Mouse (Mus musculus) ES-CJ7 (cell line): ENCODE data around the gene Gm128.

Experiments
- DNase-seq: peaks from one replicate; pipeline ENCODE4 v3.0.0; 2011; ENCODE audit warnings: low read depth, low spot score

Gm128 gene

DNA sequence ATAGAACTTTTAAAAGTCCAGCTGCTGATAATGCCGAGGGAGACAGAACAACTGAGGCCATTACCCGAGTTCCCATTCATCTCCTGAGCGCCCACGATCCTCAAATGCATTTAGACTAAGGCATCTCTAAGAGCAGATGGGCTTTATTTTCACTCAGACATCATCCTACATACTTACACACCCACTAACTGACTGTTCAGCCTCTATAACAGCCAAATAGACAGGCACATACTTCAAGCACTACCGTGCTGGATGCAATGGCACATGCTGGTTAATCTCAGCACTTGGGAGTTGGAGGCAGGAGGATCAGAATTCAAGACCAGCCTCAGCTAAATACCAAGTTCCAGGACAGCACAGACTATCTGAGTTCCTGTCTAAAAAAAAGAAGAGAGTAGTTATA is 28.4 kb upstream of the Gm128 start:
- no peak for DNase-seq

DNA sequence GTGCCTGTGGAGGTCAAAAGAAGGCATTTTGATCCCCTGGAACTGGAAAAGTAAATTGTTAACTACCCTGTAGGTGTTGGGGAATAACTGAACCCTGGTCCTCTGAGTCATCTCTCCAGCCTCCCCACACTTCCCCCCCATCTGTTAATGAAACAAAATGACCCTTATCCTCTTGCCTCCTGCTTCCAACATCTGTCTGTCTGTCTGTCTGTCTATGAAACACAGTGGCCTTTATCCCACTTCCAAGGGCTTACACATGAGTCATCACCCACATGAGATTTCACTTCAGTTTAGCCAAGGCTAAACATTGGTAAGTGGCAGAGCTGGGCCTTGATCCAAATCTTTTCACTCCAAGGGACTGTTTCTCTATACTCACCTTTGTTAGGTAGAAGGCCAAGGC is 26.5 kb upstream of the Gm128 start:
- DNase-seq: no peak

DNA sequence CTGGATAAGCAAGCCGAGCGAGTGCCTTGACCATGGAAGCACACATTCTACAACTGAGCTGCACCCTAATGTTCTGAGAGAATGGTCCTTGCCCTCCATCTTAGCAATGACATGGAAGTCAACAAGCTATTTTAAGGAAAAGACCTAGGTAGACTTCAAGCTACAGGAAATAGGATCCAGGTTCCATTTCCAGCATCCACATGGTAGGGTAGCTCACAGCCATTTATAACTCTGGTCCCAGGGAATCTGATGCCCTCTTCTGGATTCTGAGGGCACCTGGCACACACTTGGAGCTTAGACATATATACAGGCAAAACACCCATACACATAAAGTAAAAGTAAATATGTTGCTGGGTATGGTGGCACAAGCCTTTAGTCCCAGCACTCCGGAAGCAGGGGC is 24.7 kb upstream of the Gm128 start:
- DNase-seq: no peak

DNA sequence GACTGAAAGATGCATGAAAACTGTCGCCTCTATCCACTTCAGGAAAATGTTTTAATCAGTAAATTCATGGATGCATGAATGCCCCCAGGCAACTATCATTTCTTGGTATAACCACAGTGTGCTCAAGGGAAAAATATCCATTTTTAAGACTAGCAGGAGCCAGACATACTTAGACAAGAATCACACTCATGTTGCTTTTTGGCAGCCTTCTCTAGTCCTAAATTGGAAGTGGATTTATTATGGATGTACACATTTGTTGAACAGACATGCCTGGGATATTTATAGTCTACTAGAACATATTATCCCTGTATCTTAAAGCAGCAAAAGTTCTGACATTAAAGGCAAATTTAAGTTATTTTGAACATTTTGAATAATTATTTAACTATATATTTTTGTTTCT is 23.3 kb upstream of the Gm128 start:
- no peak for DNase-seq

DNA sequence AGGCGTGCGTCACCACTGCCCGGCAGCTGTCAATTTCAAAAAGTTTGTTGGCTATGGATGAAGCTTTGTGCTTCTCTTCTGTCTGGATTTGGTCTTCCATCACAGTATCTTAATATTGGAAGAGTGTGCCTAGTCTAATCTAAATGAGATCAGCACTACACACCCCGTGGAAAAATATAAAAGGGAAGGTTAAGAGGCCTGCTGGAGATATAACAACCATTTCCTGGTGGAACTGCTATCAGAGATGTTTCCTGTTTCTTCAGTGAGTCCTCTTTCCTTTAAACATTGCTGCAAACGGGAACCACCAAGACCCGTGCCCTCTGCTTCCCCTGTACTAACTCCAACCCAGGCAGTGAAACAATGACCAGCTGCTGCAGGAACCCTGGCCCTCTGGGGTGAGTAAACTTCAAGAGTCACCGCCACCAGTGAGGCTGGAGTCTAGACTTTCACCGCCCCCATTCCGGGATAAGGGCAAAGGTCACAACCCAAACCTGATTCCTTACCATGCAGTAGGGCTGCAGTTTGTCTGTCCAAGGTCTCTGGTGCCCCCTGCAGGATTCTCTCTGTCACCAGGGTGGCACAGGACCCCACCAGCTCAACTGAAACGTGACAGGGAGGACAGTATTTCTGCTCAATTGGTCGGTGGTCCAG is 21.8 kb upstream of the Gm128 start:
- DNase-seq: peak; percentile 86

DNA sequence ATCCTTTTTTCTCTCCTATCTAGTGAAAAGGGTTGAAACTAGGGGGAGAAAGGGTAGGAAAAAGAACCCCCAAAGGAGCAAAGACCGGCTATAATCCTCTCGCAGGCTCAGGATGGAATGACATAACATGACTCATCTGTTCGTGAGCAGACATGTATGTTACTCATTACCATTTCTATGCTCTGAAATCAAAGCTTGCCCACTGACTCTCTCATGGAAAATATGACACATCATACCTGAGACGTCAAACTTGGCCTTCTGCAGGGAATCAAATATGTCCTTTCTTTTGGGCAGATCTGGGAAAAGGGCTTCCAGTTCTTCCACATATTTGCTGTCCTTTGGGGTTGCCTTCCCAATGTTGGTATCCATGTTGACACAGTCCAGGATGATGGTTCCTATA is 20.6 kb upstream of the Gm128 start:
- no peak for DNase-seq

DNA sequence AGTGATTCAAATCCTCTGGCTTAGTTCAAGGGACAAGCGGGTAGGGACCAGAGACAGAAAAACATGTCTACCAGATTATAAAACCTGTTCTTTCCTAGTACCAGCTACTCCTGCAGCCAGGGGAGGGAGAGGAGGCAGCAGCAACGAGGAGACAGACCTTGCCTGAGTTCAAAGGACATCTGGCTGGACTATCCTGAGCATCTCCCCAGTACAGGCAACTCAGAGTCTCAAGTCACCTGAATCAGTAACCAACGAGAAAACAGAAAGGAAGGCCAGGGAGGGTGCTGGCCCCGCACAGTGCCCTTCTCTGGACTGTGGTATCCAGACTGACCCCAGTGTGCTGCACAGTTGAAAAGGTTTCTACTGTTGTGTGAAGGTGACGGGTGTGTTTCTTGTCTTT is 15.5 kb upstream of the Gm128 start:
- no peak for DNase-seq

DNA sequence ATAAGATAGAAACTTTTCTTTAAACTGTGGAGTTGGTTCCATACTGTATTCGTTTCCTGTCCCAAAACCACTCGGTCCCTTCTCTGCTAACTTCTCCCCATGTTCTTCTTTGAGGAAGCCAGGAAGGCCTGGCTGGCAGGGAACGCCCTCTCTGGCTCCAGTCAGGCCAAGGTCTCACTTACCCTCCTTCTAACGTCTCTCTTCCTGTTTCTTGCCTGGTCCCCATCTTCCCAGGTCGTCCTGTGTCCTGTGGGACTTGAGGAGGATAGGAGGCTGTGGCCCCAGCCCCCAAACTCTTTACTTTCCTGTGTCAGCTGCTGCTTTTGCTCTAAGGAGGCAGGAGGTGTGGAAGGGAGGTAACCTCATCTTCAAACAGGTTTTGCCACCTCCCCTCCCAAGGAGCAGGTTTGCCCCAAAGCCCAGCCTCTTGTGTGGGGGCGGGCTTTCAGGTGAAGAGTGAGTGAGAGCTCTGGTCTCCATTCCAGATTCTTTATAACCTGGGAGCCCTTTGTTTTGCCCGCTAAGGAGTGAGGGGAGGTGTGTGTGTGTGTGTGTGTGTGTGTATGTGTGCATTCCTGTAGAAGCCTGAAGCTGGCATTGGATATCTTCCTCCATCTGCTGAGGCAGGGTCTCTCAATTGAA is 9.5 kb upstream of the Gm128 start, which contains the start of gene Bnipl:
TSS of gene Bnipl (minus strand) at position 411 of the 642 bp plus-strand sequence.
- DNase-seq: no peak

DNA sequence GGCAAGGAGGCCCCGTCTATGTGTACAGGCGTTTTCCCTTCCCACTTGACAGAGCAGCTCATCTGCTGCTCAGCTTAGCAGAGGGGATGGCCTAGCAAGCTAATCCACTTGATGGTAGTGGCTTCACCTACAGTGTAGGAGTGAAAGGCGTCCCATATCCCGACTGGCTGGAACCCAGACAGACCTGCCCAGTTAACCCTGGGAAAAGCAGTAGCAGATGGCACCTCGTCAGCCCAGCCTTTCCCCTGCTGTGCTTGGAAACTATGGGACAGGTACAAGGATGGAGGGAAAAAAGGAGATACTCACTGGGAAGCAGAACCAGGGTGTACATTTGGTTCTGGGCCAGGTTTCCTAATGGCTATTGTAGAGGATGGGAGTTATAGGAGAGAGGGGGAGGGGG is 9.0 kb upstream of the Gm128 start:
- DNase-seq: no peak

DNA sequence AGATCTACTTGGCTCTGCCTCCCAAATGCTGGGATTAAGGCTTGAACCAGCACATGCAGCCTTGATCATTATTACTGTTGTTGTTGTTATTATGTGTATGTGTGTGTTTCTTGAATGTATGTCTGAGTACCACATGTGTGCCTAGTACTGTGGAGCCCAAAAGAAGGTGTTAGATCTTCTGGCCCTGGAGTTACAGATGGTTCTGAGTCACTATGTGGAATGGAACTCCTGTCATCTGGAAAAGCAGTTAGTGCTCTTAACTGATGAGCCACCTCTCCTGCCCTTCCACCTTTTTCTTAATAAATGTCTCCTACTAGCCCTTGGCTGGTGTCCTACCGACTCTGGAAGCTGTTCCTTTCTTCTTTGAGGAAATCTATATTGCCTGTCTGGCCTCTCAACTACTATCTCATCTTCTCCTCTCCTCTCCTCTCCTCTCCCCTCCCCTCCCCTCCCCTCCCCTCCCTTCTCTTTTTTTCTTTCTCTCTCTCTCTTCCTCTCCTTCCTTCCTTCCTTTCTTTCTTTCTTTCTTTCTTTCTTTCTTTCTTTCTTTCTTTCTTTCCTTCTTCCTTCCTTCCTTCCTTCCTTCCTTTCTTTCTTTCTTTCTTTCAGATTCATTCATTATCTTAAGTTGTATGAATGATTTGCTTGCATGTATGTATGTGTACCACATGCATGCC is 6.4 kb upstream of the Gm128 start:
- DNase-seq: no peak

DNA sequence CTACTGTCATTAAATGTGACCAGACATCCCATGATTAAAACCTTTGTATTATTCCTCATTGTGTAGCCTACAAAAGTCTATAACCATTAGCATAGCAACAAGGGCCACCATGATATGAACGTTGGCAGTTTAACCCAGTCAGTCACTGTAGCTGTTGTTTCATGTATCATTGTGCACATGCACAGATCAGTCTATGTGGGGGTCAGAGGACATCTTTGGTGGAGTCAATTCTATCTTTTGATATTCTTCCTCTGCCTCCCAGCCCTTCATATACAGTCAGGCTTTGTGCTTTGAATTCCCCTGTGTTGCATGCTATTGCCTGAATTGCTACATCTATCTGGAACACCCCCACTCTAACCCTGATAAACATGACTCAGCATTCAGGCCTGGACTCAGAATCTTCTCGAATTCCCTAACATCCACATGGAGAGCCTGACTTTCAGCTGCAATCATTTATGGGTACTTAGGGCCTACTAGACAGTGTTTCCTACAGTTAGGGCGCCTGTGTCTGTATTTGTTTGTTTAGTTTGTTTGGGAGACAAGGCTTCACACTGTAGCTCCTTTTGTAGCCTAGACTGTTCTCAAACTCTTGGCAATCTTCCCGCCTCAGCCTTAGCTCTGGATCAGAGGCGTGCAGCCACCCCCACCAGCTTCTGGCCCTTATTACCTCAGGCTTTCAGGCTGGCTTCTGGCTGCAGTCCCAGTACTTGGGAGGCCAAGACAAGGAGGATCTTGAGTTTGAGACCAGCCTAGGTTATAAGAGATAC is 5.2 kb upstream of the Gm128 start:
- DNase-seq: no peak

DNA sequence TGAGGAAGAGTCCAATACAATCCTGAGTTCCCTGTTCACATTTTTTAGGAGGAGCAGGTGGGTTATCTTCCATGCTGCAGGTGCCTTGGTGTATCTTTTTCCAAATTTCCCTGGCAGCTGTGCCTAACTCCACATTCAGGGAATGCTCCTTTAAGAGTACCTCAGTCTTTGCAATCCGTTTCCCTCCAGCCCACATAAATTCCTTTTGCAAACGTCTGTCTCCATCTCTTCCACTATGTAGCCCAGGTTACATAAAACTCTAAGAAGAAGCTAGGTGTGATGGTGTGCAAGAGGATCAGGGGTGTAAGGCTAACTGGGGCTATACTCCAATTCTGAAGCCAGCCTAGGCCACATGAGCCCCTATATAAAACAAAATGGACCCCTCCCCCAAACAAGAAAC is 1.7 kb upstream of the Gm128 start:
- no peak for DNase-seq

DNA sequence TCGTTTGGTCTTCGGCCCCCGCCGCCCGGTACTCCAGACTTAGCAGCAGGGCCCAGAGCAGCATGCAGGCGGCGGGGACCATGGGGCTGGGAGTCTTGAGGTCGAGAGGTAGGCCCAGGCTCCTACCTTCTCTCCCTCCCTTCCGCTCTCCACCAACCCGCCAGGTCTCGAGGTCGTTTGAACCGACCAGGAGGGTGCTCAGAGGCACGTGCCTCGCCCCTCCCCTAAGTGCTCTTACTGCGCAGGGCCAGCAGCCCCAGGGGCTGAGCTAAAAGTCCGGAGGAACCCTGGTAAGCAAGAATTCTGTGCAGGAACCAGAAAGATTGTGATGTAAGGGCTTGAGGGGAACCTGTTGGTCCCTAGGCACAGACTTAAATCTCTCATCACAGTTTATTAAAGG is 498 bp downstream of the Gm128 start:
- peak; percentile 67 for DNase-seq

DNA sequence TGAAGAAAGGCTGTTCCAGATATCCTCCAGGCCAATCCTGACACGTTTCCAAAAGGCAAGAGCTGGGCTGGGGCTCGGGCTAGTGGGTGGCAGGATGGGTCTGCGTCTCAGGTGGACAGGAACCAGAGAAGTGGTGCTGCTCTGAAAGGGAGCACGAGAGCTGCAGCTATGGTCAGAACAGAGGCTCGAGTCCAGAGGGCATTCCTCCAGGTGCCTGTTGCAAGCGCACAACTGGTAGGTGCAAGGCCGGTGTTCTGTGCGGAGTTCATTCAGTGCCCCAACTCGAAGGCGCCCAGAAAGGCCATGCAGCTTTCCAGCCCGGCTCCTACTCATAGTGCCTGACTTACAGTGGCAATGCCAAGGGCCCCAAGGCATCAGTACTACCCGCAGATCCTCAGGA is 1.4 kb downstream of the Gm128 start:
- no peak for DNase-seq

DNA sequence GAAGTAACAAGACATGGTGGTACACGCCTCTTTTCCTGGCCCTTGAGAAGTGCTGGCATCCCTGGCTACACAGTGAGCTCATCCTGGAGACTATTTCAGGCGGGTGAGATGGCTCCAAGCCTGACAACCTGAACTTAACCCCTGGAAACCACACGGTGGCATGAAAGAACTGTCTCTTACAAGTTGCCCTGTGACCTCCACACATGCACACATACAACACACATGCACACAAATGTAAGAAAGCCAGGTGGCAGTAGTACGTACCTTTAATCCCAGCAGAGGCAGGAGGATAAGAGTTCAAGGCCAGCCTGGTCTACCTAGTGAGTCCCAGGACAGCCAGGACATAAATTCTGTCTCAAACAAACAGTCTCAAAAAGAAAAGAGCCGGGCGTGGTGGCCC is 2.4 kb downstream of the Gm128 start:
- DNase-seq: peak; percentile 57

DNA sequence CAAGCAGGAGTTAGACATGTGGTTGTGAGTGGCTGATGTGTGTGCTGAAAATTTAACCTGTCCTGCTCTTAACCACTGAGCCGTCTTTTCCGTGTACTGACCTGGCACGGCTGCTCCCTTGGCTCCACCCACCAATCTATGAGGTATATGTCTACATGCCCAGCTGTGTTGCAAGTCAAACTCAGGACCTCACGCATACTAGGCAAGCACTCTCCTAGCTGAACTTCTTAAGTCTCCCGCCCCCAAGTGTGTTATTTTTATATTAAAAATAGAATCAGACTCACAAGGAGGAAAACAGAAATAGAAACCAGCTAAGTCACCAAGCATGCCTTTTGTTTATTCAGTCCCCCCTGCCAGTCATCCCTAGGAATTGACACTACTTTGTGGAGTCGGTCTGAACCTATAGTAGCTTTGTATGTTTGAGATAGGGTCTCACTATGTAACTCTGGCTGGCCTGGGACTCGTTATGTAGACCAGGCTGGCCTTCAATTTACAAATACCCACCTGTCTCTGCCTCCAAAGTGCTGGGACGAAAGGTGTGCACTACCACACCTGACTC is 3.8 kb downstream of the Gm128 start:
- no peak for DNase-seq

DNA sequence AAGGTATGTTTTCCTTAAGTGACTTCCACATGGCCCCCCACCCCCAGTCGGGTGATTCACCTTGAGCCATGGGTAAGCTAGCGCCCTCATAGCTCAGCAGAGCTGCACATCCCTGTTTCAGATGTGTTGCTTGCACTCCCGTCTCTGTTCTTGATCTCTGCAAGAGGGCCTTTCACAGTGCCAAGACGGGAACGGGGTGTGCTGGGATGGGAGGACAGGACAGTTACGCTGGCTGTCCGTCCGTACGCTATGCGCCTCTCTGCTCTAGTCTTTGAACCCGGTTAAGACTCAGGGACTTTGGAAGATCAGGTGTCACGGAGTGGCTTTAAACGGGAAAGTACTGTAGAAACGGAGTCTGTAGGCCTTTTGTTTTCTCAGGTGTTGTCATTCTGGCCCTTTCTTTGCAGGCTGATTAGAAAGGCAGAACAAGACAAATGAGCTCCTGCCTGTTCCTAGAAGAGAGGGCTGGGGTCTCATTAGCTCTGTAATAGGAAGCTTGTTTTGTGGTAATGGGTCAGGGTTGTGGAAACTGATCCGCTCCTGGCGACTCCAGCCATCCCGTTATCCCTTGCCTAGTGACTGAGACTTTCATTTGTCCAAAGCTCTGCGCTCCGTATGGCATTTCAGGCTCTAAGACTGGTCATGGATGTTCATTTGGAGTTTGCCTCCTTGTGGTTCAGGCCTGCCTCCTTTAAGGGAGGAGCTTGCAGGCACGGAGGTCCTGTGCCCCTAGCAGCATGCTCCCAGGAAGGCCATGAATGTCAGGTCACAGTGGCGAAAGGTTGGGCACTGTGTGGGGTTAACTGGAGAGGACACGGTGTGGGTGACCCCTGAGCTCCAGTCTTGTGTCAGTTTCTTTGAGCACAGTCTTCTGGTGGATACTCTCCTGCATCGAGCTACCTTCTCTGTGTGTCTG is 5.8 kb downstream of the Gm128 start:
- no peak for DNase-seq

DNA sequence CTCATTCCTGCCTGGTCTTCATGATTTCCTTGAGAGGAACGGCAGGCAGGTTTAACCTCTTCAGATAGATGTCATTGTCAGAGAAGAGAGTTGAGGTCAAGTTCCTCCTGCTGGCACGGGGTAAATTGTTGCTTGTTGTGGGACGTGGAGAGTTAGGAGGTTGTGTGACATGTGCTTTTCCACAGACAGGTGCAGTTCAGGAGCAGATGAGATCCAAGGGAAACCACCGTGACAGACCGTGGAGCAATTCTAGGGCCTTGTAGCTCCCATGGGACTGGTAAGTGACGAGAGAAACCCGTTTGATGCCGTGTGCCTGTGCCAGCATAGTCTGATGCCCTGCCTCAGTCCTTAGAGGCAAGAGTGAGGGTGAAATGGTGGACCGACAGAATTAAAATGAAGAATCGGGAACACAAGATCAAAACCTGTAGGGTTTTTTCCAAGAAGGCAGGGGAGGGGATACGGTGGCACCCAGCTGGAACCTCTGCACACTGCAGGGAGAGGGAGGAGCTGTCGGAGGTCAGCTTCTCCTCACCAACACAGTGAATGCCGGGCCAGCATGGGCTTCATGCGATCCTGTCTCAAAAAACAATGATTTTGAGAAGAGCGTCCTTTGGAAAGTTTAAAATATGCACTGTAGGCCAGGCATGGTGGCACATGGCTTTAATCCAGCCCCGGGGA is 8.0 kb downstream of the Gm128 start:
- no peak for DNase-seq

DNA sequence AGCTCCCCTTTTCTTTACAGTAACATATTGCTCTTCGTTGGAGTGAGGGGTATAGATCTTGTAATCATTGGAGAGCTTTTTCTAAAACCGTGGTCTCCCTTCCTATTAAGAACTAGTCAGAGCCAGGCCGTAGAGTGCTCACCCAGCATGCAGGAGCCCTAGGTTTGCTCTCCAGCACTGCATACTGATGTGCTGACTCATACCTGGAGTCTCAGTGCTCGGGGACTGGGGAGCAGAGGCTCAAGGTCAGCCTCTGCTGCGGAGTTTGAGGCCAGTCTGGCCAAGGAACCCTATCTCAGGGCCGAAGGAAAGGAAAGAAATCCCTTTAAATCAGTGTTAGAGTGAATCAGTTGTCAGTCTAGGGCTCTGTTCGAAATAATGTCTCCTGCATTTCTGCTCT is 8.6 kb downstream of the Gm128 start:
- DNase-seq: peak; percentile 49
